Comparison of ENCODE assay signal across 16 mouse cellular contexts in the genomic region with DNA sequence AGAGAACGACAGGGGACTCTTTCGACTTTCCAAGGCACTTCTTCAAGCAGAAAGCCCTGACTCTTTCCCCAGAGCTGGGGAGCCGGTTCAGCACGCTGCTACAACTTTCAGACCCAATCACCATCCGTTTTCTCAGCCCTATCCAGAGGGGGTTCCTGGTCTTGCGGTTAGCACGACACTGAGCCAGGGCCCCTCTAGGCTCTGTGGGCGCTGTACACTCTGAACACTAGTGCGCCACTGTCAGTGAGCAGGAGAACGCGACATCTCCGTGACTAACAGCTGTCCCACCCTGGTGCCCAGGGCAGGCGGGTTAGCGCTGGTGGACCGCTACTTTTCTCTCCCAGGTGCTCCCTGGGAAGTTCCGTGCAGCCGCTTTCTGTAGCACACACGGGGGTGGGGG. TPM values are rescaled to one million over a fixed set of nuclear protein-coding genes. Genes with fewer than 3 reads are reported as not detected.
DNase-seq lines count a peak whose midpoint lies in the region; ATAC-seq lines count a peak whose summit lies in the region.
"Had no signal": no experiment of that assay in that cellular context is flagged by ENCODE, and none has a peak within 500 bp of the region (broad histone marks: within the 10 kb centered on the region; RNA-seq: fewer than 3 reads in every experiment).

No protein-coding gene starts in this region.

- no peaks in the 10 kb centered on the region for H3K9me3 ChIP-seq in forebrain, embryonic 11.5 days (ENCODE audit: control insufficient read depth, low read length)
- no peaks in the 10 kb centered on the region for H3K9me3 ChIP-seq in forebrain, embryonic 16.5 days (ENCODE audit: control insufficient read depth, low read length)
- H3K9me3 ChIP-seq in kidney, embryonic 15.5 days (replicated peaks) = 0 out of 2 replicates have a peak, but pooled peaks cover 3% of the 10 kb centered on the region
- H3K9me3 ChIP-seq in embryonic facial prominence, embryonic 11.5 days (replicated peaks; ENCODE audit: control insufficient read depth, low read length) = no peaks in the 10 kb centered on the region
- H3K9me3 ChIP-seq in limb, embryonic 15.5 days = no peaks in the 10 kb centered on the region

- no peak overlapping the region for H3K4me3 ChIP-seq in forebrain, embryonic 11.5 days (ENCODE audit: low read depth, low read length)
- H3K4me3 ChIP-seq in forebrain, embryonic 16.5 days (replicated peaks; ENCODE audit: low read length) = no peak overlapping the region
- H3K4me3 ChIP-seq in kidney, embryonic 15.5 days (replicated peaks) = no peak overlapping the region
- 0 out of 2 replicates have a peak overlapping the region, but pooled peaks have one; percentile 5 for H3K4me3 ChIP-seq in embryonic facial prominence, embryonic 11.5 days (ENCODE audit: low read depth, low read length)
- no peak overlapping the region for H3K4me3 ChIP-seq in limb, embryonic 15.5 days

- peaks cover 6% of the 10 kb centered on the region for H3K4me1 ChIP-seq in forebrain, embryonic 11.5 days (replicated peaks; ENCODE audit: control insufficient read depth, insufficient read depth, low read length)
- H3K4me1 ChIP-seq in forebrain, embryonic 16.5 days (replicated peaks; ENCODE audit: control insufficient read depth, insufficient read depth, low read length) = peaks cover 8% of the 10 kb centered on the region
- H3K4me1 ChIP-seq in kidney, embryonic 15.5 days = peaks cover 8% of the 10 kb centered on the region
- peaks cover 4% of the 10 kb centered on the region for H3K4me1 ChIP-seq in embryonic facial prominence, embryonic 11.5 days (ENCODE audit: control insufficient read depth, insufficient read depth, low read length)
- H3K4me1 ChIP-seq in limb, embryonic 15.5 days = peaks cover 3% of the 10 kb centered on the region

- H3K9ac ChIP-seq in forebrain, embryonic 11.5 days (ENCODE audit: low read length) = no peak overlapping the region
- no peak overlapping the region for H3K9ac ChIP-seq in forebrain, embryonic 16.5 days (replicated peaks; ENCODE audit: low read depth, low read length)
- H3K9ac ChIP-seq in kidney, embryonic 15.5 days = no peak overlapping the region
- no peak overlapping the region for H3K9ac ChIP-seq in embryonic facial prominence, embryonic 11.5 days (replicated peaks; ENCODE audit: low read length)
- H3K9ac ChIP-seq in limb, embryonic 15.5 days = no peak overlapping the region

- H3K27me3 ChIP-seq in forebrain, embryonic 11.5 days (ENCODE audit: control insufficient read depth, insufficient read depth, low read length) = peaks cover 44% of the 10 kb centered on the region
- H3K27me3 ChIP-seq in forebrain, embryonic 16.5 days (replicated peaks; ENCODE audit: control insufficient read depth, insufficient read depth, low read length) = peaks cover 25% of the 10 kb centered on the region
- H3K27me3 ChIP-seq in kidney, embryonic 15.5 days = peaks cover 78% of the 10 kb centered on the region
- H3K27me3 ChIP-seq in embryonic facial prominence, embryonic 11.5 days (ENCODE audit: control insufficient read depth, insufficient read depth, low read length) = peaks cover 16% of the 10 kb centered on the region
- peaks cover 65% of the 10 kb centered on the region for H3K27me3 ChIP-seq in limb, embryonic 15.5 days

- no peaks in the 10 kb centered on the region for H3K36me3 ChIP-seq in forebrain, embryonic 11.5 days (ENCODE audit: control insufficient read depth, insufficient read depth, low read length)
- no peaks in the 10 kb centered on the region for H3K36me3 ChIP-seq in forebrain, embryonic 16.5 days (ENCODE audit: control insufficient read depth, insufficient read depth)
- H3K36me3 ChIP-seq in kidney, embryonic 15.5 days = no peaks in the 10 kb centered on the region
- no peaks in the 10 kb centered on the region for H3K36me3 ChIP-seq in embryonic facial prominence, embryonic 11.5 days (replicated peaks; ENCODE audit: control insufficient read depth, insufficient read depth, low read depth, low read length)
- H3K36me3 ChIP-seq in limb, embryonic 15.5 days = no peaks in the 10 kb centered on the region

- peak overlapping the region; percentile 26; the same call in 1 of the 2 replicates for H3K4me2 ChIP-seq in forebrain, embryonic 11.5 days (ENCODE audit: low read depth, low read length, severe bottlenecking)
- no peak overlapping the region for H3K4me2 ChIP-seq in forebrain, embryonic 16.5 days (ENCODE audit: low read length)
- no peak overlapping the region for H3K4me2 ChIP-seq in kidney, embryonic 15.5 days
- peak overlapping the region; percentile 16 for H3K4me2 ChIP-seq in embryonic facial prominence, embryonic 11.5 days (ENCODE audit: low read depth, low read length)
- H3K4me2 ChIP-seq in limb, embryonic 15.5 days = peak overlapping the region; percentile 22; the same call in 1 of the 2 replicates

- 2% methylated on average over 18 of the region's 18 CpGs for WGBS in forebrain, embryonic 11.5 days
- WGBS in forebrain, embryonic 16.5 days = 2% methylated on average over 18 of the region's 18 CpGs
- WGBS in kidney, embryonic 15.5 days = 2% methylated on average over 18 of the region's 18 CpGs
- 2% methylated on average over 18 of the region's 18 CpGs for WGBS in embryonic facial prominence, embryonic 11.5 days
- 3% methylated on average over 17 of the region's 18 CpGs for WGBS in limb, embryonic 15.5 days

- H3K27ac ChIP-seq in forebrain, embryonic 11.5 days (ENCODE audit: low read depth, low read length) = no peak overlapping the region
- H3K27ac ChIP-seq in forebrain, embryonic 16.5 days (ENCODE audit: low read length) = no peak overlapping the region
- no peak overlapping the region for H3K27ac ChIP-seq in kidney, embryonic 15.5 days
- H3K27ac ChIP-seq in embryonic facial prominence, embryonic 11.5 days (replicated peaks; ENCODE audit: low read depth, low read length) = no peak overlapping the region
- no peak overlapping the region for H3K27ac ChIP-seq in limb, embryonic 15.5 days

- no peak for ATAC-seq in forebrain, embryonic 11.5 days (replicated peaks; ENCODE audit: low FRiP score)
- no peak for ATAC-seq in forebrain, embryonic 16.5 days
- 0 out of 2 replicates have a peak, but pooled peaks have one; percentile 15 for ATAC-seq in kidney, embryonic 15.5 days (replicated peaks; ENCODE audit: low FRiP score)
- ATAC-seq in embryonic facial prominence, embryonic 11.5 days (replicated peaks; ENCODE audit: insufficient number of reproducible peaks, low FRiP score, low TSS enrichment, low read depth) = no peak
- no peak for ATAC-seq in limb, embryonic 15.5 days (ENCODE audit: insufficient number of reproducible peaks, low FRiP score, low TSS enrichment, low read depth)

- no peak for DNase-seq in forebrain, embryonic 11.5 days (ENCODE audit: low spot score)
- no peak for DNase-seq in kidney, adult 11 months
- no peak for DNase-seq in embryonic facial prominence, embryonic 11.5 days (ENCODE audit: low spot score)
- DNase-seq in cerebellum, postnatal 10 days = no peak
- DNase-seq in adrenal gland, adult 8-10 months = no peak
- DNase-seq: gastrocnemius, postnatal 36 days; kidney, adult 2 months; layer of hippocampus, adult 9-11 months; lung, postnatal 4 days; thymus, postnatal 14 days had no signal

RNA-seq across cellular contexts. Expression of gene Dlx2, which starts 5.2 kb away (rescaled TPM):
- polyA plus RNA-seq in forebrain, embryonic 11.5 days (2014; fragmentation: Nextera tagmentation; extraction: Ambion mirVana) = 66.7 and 67.8 TPM in 2 replicates
- 45.2 and 49.8 TPM in 2 replicates for polyA plus RNA-seq in forebrain, embryonic 16.5 days (2015; fragmentation: Nextera tagmentation; extraction: Ambion mirVana)
- 0.16 and 0.17 TPM in 2 replicates for polyA plus RNA-seq in kidney, embryonic 15.5 days (2015; fragmentation: Nextera tagmentation; extraction: Ambion mirVana)
- 18.0 and 20.3 TPM in 2 replicates for polyA plus RNA-seq in embryonic facial prominence, embryonic 11.5 days (2014; fragmentation: Nextera tagmentation; extraction: Ambion mirVana)
- polyA plus RNA-seq in limb, embryonic 15.5 days (2015; fragmentation: Nextera tagmentation; extraction: Ambion mirVana) = 3.5 and 3.6 TPM in 2 replicates
- under 1 TPM; 0.17 to 0.38 (median 0.19) TPM for total RNA-seq in adrenal gland, adult 8-10 months (2022)
- total RNA-seq: gastrocnemius, postnatal 36 days; liver, adult 2 months; MEL had no signal
- polyA plus RNA-seq: kidney, adult 2 months; liver, adult 2 months; spleen, adult 2 months had no signal

RNA-seq across cellular contexts. Expression of gene Dlx1, which starts 23.8 kb away (rescaled TPM):
- 118 and 133 TPM in 2 replicates for polyA plus RNA-seq in forebrain, embryonic 11.5 days (2014; fragmentation: Nextera tagmentation; extraction: Ambion mirVana)
- polyA plus RNA-seq in forebrain, embryonic 16.5 days (2015; fragmentation: Nextera tagmentation; extraction: Ambion mirVana) = 232 and 239 TPM in 2 replicates
- 0.18 and 0.27 TPM in 2 replicates for polyA plus RNA-seq in kidney, embryonic 15.5 days (2015; fragmentation: Nextera tagmentation; extraction: Ambion mirVana)
- 53.9 and 76.2 TPM in 2 replicates for polyA plus RNA-seq in embryonic facial prominence, embryonic 11.5 days (2014; fragmentation: Nextera tagmentation; extraction: Ambion mirVana)
- 3.9 and 4.4 TPM in 2 replicates for polyA plus RNA-seq in limb, embryonic 15.5 days (2015; fragmentation: Nextera tagmentation; extraction: Ambion mirVana)
- under 1 TPM; 0.24 to 0.61 (median 0.42) TPM for total RNA-seq in adrenal gland, adult 8-10 months (2022)
- total RNA-seq: gastrocnemius, postnatal 36 days; liver, adult 2 months had no signal
- polyA plus RNA-seq: liver, adult 2 months had no signal

Comparison
In these comparisons a context has a peak if more than half of its experiments do, and no peak if none do; other contexts are left out.
1. H3K4me2 ChIP-seq: peak in forebrain, embryonic 11.5 days (single experiment), embryonic facial prominence, embryonic 11.5 days (single experiment) and limb, embryonic 15.5 days (single experiment); none in forebrain, embryonic 16.5 days (single experiment) and kidney, embryonic 15.5 days (single experiment).
2. RNA of gene Dlx1, which starts 23.8 kb away (polyA plus RNA-seq): 232 to 239 TPM in forebrain, embryonic 16.5 days, 118 to 133 TPM in forebrain, embryonic 11.5 days and 53.9 to 76.2 TPM in embryonic facial prominence, embryonic 11.5 days; 3.9 to 4.4 TPM in limb, embryonic 15.5 days and 0.18 to 0.27 TPM in kidney, embryonic 15.5 days; every median in the first group is over 10 times any median in the second.